Mouse (Mus musculus): ENCODE measurements around the gene Snx1.

The Snx1 gene

DNA sequence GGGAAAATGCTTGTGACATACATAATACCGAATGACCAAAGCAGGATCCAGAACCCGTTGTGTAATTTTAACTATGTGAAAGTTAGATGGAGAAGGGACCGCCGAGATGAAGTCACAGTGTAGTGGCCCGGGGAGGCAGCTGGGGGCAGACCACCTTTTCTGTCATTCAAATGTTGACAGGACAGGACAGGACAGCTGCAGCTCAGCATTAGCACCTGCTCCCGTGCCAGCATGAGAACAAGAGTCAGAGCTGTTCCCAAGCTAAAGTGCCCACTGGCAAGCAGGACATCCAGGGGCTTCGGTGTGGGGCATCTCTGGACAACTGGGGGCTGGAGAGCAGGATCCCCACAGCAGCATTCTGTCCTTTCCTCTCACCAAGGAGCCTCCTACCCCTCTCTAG lies 39.3 kb downstream of the Snx1 start:
- DNase-seq, result no peak

DNA sequence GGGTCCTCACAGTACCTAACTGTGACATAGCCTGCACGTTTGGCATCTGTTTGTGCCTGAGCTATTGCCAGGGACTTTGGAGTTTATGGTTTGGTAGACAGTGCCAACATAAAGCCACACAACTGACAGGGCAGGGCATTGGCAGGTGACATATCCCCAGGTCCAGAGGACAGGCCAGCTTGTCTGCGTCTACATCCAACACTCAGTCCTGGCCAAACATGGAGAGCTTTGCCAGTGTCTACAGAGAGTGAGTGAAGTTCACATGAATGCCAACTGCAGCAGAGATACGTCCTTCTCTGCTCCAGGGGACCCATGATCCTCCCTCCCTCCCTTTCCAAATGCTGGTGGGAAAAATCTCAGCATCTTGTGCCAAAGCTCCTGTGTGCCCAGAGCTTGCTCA lies 42.2 kb downstream of the Snx1 start:
- DNase-seq, result no peak

DNA sequence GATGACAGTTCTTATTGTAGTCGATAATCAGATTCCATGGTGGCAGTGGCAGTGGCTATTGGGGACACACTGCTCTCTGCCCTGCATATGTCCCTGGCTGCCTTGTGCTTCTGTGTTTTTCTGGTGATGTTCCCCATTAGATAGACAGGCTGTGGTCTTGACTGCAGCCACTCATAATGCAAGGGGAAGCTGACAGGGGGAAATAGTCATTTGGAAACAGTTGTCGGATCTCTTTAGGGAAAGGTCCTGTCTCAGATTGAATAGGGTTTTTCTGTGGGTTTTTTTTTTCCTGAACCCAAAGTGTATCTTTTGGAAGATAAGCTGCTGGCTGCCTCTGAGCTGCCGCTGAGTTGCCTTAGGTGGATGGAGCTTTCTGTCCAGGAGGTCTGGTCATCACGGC lies 44.4 kb downstream of the Snx1 start:
- no peak for DNase-seq

DNA sequence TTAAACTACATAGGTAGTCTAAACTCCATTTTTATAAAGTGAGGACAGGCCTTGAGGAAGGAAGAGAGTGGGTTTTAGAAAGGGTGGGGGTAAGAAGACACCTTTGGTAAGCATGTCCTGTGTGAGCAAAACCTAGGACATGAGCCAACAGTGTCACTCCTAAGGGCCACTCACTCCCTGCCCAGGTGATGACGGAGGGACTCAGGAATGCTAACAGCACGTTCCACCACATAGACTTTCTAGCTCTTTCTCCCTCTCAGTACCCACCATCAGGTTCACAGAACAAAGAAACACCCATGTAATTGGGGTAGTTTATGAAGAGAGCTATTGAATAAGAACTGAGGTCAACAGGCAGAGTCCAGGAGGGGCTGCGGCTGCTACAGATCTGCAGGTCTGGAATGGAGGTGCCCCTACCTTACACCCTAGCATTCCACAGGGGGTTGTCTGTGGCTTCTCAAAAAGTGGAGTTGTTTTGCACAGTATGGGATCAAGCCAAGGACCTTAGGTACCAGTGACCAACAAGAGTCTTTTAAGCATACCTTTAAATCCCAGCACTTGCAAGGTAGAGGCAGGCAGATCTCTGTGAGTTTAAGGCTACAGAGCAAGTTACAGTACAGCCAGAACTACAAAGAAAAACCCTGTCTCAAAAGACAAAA lies 45.5 kb downstream of the Snx1 start:
- DNase-seq, result no peak

DNA sequence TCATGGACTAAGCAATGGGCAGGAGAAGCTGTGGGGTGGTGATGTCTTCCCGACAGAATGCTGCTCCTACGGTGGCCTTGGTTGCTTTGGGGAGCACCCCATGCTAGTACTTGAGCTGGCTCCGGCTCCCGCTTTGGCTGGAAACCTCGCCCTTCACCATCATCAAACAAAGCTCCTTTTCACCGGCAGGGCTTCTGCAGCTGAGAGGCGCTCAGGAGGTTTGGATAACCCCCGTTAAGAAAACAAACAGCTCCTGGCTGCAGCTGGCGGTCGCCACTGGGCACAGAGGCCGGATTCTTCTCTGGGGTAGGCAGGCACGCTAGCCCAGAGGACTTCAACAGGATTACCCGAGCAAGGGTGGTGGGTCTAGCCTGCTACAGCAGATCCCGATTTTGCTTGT lies 47.9 kb downstream of the Snx1 start:
- no peak for DNase-seq

GRCm38 (mm10) chr9:66078072-66078471 lies 48.3 kb downstream of the Snx1 start:
- no peak for DNase-seq

- no peak for DNase-seq
Observed at GRCm38 (mm10) chr9:66072754-66073153, 53.6 kb downstream of the Snx1 start.

GRCm38 (mm10) chr9:66070151-66070550 lies 56.2 kb downstream of the Snx1 start:
- no peak for DNase-seq

DNA sequence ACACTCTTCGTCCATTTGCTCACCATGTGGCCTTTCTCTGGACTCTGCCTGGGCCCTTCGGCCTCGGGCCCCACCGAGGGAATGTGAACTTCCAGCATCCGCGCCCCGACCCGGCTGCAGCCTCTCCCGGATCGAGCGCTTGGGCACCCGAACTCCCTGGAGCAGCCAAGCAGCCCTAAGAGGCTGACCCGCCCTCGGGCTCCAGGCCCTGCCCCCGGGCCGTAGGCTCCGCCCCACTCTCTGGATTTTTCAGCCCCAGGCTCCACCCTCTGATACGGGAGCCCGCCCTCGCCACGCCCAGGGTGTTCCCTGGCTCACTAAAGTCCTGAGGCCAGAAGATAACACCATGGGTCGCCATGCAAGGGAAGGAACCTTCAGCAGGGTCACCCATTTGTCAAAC lies 56.8 kb downstream of the Snx1 start, which contains the start of gene Snx22:
Snx22 (minus strand) TSS at position 137 of the 400 bp plus-strand sequence.
- DNase-seq, result peak; percentile 90

DNA sequence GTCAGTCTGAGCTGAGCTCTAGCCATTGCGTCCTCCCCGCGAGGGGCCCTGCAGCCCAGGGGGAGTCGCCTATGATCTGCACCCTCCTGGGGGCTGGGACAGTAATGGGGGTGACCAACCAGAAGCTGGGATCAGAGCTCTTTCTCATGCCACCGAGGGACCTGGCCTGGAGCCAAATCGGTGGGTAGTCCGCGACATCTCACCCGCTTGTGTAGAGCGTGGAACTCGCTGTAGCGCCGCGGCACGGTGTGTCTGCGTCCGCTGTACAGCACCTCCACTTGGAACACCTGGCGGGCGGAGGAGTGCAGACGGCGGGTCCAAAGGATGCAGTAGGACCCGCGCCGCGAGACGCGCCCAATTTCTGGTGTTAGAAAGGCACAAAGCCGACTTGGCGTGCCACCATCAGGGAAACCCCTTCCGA lies 57.4 kb downstream of the Snx1 start:
- no peak for DNase-seq

GRCm38 (mm10) chr9:66068056-66068455 lies 58.3 kb downstream of the Snx1 start:
- DNase-seq, result no peak

- peak; percentile 64 for DNase-seq
Observed at GRCm38 (mm10) chr9:66067542-66067941, 58.8 kb downstream of the Snx1 start.

- DNase-seq, result no peak
Observed at GRCm38 (mm10) chr9:66066791-66067190, 59.6 kb downstream of the Snx1 start.

- DNase-seq, result no peak
Observed at GRCm38 (mm10) chr9:66064316-66064715, 62.1 kb downstream of the Snx1 start.

- no peak for DNase-seq
Observed at GRCm38 (mm10) chr9:66063446-66063845, 62.9 kb downstream of the Snx1 start.

- no peak for DNase-seq
Observed at GRCm38 (mm10) chr9:66061656-66062055, 64.7 kb downstream of the Snx1 start.

- no peak for DNase-seq
Observed at GRCm38 (mm10) chr9:66060986-66061385, 65.4 kb downstream of the Snx1 start.

- no peak for DNase-seq
Observed at GRCm38 (mm10) chr9:66060308-66060647, 66.1 kb downstream of the Snx1 start.

DNA sequence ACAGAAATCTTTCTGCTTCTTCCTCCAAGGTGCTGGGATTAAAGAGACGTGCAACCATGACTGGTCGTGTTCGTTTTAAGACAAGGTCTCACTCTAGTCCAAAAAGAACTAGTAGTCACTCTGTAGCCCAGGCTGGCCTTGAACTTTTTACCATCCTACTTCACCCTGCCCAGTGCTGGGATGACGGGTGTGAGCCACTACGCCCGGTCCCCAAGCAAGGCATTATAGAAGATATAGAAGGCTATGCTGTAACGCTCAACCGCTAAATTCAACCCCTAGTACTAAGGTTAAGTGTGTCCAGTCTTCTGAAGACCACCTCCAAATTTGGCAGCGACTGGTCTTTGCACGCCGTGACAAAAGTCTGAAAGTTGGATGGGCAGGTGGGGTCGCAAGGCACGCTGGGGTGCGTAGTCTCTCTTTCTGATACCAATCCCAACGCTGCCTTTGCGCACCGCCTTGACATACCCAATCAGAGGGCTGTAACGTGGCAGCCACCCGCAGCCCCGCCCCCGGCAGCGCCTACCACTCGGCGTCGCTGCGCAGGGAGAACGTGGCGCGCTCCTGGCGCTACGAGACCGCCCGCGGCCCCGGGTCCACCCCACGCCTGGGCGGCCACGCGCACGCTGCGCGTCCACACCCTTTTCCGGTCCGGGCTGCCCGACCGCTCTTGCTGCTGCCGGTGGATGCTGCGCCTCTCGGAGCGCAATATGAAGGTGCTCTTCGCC lies 66.6 kb downstream of the Snx1 start, which contains the start of gene Ppib:
Ppib (plus strand) TSS at position 640 of the 725 bp plus-strand sequence.
- DNase-seq, result peak; percentile 99

- DNase-seq, result no peak
Observed at GRCm38 (mm10) chr9:66053620-66054019, 72.8 kb downstream of the Snx1 start.

GRCm38 (mm10) chr9:66052731-66053130 lies 73.7 kb downstream of the Snx1 start:
- DNase-seq, result peak; percentile 34

DNA sequence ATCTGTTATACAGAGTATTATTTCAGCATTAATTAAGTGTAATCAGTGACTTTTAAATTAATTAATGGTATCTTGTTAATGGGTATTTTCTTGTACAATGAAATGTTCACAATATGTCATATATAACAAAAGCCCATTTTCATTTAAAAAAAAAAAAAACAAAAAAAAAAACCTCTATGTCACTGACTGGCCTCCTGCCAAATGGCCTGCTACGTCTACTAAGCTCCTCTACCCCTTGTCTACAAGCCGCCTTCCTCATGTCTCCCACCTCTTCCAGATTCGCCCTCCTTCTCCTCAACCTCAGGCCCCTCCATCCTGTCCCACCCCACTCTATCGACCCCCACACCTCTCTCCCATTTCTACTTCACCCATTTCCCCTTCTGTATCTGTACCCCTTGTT lies 74.9 kb downstream of the Snx1 start:
- DNase-seq, result no peak

DNA sequence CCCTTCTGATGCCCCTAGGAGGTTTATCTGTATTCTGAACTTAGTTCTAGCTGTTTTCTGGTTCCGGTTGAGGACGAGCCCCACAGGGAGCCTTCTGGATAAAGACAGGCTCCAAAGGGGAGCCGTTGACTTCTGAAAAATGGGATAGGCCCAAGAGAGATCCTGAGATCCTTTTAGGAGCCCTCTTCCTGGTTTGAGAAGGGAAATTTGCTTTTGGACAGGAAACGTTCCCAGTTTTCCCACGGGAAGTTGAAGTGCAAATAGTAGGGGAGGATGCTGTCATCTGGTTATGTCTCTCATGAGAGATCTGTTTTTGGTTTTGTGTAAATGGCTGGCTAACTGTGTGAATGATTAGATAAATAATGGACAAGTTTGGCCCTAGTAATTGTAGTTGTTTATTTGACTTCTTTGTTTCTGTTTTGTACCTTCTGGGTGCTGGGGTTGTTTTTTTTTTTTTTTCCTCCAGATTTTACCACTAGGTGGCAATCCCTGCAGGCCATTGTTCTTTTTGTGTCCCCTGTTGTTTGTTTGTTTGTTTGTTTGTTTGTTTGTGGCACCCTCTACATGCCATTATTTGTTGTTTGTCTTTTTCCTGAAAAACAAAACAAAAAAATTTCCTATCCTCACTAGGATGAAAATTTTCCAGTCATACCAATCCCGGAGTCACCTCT lies 76.3 kb downstream of the Snx1 start:
- DNase-seq, result no peak

- no peak for DNase-seq
Observed at GRCm38 (mm10) chr9:66043241-66043640, 83.1 kb downstream of the Snx1 start.
